Mouse (Mus musculus) E14TG2a.4 (cell line): ENCODE data around the gene Adcy5.

Experiments used
- H3K27me3 ChIP-seq: 2 replicates; pipeline ENCODE4 v1.6.1; 2014; ENCODE audit warnings: low read length, control low read depth; ENCODE audit not compliant: insufficient read depth
- H3K36me3 ChIP-seq: 2 replicates; pipeline ENCODE4 v1.6.1; 2014; ENCODE audit warnings: low read length, control low read depth; ENCODE audit not compliant: insufficient read depth
- H3K4me1 ChIP-seq: replicated peaks from 2 replicates; pipeline ENCODE4 v1.6.1; 2014; ENCODE audit warnings: low read depth, low read length, control low read depth
- H3K4me3 ChIP-seq: replicated peaks from 2 replicates; pipeline ENCODE4 v1.5.1; 2014; ENCODE audit warnings: mild to moderate bottlenecking, low read length
- H3K9me3 ChIP-seq: 2 replicates; pipeline ENCODE4 v1.6.1; 2014; ENCODE audit warnings: low read length, control low read depth
- CTCF ChIP-seq: conservative IDR thresholded peaks from 2 replicates; pipeline ENCODE4 v1.5.1; 2014; ENCODE audit warnings: low read length
- NANOG ChIP-seq: IDR thresholded peaks from 2 replicates; pipeline ENCODE4 v1.6.1; 2014; ENCODE audit warnings: borderline replicate concordance, low read length, mixed read lengths
- POU5F1 ChIP-seq: IDR thresholded peaks from 2 replicates; pipeline ENCODE4 v1.6.1; 2014; ENCODE audit warnings: low read length, borderline replicate concordance

The Adcy5 gene

GRCm38 (mm10) chr16:35164361-35165224, 9.9 kb downstream of the Adcy5 start:
- Histone ChIP-seq H3K36me3 (no peaks in the 10 kb centered on the region), H3K4me3 (no peak overlapping the region), H3K4me1 (peaks cover 21% of the 10 kb centered on the region), H3K9me3 (no peaks in the 10 kb centered on the region), H3K27me3 (peaks cover 64% of the 10 kb centered on the region)
- TF ChIP-seq CTCF = no peak
- TF ChIP-seq POU5F1 = no peak
- no peak for TF ChIP-seq NANOG

- TF ChIP-seq NANOG (no peak), POU5F1 (no peak), CTCF (no peak)
- H3K27me3 ChIP-seq = peaks cover 65% of the 10 kb centered on the region
- no peaks in the 10 kb centered on the region for H3K9me3 ChIP-seq
- no peaks in the 10 kb centered on the region for H3K36me3 ChIP-seq
- no peak overlapping the region for H3K4me3 ChIP-seq
- H3K4me1 ChIP-seq = peaks cover 16% of the 10 kb centered on the region
Measured at GRCm38 (mm10) chr16:35165361-35165760, 10.7 kb downstream of the Adcy5 start.

DNA sequence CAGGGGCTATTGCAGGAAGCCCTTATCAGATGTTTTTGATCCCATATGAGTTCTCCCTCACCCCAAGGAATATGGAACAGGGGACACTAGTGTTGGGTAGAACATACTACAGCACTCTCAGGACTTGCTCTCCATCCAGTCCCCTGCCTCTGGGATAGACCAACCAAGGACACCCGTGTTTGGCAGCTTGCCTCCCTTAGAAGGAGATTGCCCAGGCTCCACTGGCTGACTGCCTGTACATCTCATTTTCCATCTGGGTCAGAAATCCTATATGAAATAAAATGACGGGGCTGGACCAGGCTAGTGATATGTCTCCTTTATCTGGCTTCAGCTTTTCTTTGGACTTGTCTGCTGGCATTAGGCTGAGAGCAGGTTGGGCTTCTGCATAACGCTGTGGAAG, 11.1 kb downstream of the Adcy5 start:
- H3K36me3 ChIP-seq = no peaks in the 10 kb centered on the region
- peaks cover 66% of the 10 kb centered on the region for H3K27me3 ChIP-seq
- TF ChIP-seq POU5F1 (no peak), NANOG (no peak), CTCF (no peak)
- no peaks in the 10 kb centered on the region for H3K9me3 ChIP-seq
- H3K4me1 ChIP-seq = peaks cover 16% of the 10 kb centered on the region
- H3K4me3 ChIP-seq = no peak overlapping the region

- TF ChIP-seq NANOG = no peak
- TF ChIP-seq CTCF = no peak
- TF ChIP-seq POU5F1 = no peak
- Histone ChIP-seq H3K36me3 (no peaks in the 10 kb centered on the region), H3K4me1 (peaks cover 7% of the 10 kb centered on the region), H3K4me3 (no peak overlapping the region), H3K9me3 (no peaks in the 10 kb centered on the region), H3K27me3 (peaks cover 54% of the 10 kb centered on the region)
Measured at GRCm38 (mm10) chr16:35169431-35169830, 14.8 kb downstream of the Adcy5 start.

GRCm38 (mm10) chr16:35172195-35172594, 17.5 kb downstream of the Adcy5 start:
- TF ChIP-seq POU5F1 (no peak), NANOG (no peak), CTCF (no peak)
- Histone ChIP-seq H3K27me3 (peaks cover 42% of the 10 kb centered on the region), H3K9me3 (no peaks in the 10 kb centered on the region), H3K4me1 (no peaks in the 10 kb centered on the region; the same call in 1 of the 2 replicates), H3K36me3 (no peaks in the 10 kb centered on the region), H3K4me3 (no peak overlapping the region)

DNA sequence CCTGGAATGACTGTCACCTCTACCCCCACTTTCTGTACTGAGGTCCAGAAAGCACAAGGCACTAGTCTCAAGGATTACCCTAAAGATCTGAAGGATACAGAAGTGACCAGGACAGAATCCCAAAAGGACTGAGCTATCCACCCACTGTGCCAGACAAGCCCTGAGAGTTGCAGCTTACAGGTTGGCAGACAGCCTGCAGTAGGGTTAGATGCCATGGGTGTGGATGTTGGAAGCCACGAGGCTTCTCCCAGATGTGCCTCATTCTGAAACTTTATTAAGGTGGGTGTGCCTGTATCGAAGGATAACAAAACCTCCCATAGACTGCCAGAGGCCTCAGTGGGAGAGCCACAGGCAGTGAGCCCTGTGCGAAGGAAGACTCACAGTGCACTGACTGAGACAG, 23.8 kb downstream of the Adcy5 start:
- no peak for TF ChIP-seq NANOG
- Histone ChIP-seq H3K27me3 (peaks cover 48% of the 10 kb centered on the region), H3K4me3 (no peak overlapping the region), H3K4me1 (peaks cover 5% of the 10 kb centered on the region), H3K9me3 (no peaks in the 10 kb centered on the region), H3K36me3 (no peaks in the 10 kb centered on the region)

DNA sequence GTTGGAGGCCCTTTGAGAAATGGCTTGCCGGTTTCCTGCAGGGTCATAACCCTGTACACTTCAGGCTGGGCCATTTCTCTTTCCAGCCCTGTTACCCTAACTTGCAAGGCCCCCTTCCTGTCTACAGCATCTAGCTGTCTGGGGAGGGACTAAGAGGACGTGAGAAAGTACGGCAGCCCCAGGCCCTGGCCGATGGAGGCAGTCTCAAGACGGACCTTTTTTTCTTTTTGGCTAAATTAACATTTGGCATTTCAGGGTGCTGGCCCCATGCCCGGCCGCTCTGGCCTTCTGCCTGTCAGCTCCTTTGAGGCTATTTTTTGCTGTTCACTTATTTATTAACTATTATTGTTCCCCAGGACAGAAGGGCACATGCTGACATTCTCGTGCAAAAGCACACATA, 24.4 kb downstream of the Adcy5 start:
- peaks cover 48% of the 10 kb centered on the region for H3K27me3 ChIP-seq
- no peak overlapping the region for H3K4me3 ChIP-seq
- H3K4me1 ChIP-seq = peaks cover 9% of the 10 kb centered on the region
- H3K9me3 ChIP-seq = no peaks in the 10 kb centered on the region
- H3K36me3 ChIP-seq = no peaks in the 10 kb centered on the region
- TF ChIP-seq POU5F1 = no peak
- no peak for TF ChIP-seq NANOG
- TF ChIP-seq CTCF = no peak

DNA sequence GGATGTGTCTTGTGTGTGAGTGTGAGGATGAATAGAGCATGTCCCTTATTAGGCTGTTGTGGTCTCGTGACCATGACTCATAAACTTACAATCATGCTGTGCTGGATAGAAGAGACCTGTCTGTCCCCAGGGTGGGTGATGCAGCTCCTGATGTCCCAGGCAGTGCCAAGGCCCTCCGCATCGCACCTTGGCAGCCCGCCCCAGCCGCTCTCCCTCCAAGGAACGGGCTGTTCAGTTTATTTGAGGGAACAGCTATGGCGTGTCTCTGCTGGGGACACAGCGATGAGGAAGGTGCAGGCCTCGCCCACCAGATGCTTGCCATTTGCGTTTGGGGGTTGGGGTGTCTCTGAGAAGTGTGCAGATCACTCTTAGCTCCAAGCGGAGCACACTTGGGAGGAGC, 28.5 kb downstream of the Adcy5 start:
- peaks cover 39% of the 10 kb centered on the region for H3K27me3 ChIP-seq
- H3K36me3 ChIP-seq = no peaks in the 10 kb centered on the region
- no peak overlapping the region for H3K4me3 ChIP-seq
- H3K9me3 ChIP-seq = no peaks in the 10 kb centered on the region
- H3K4me1 ChIP-seq = peaks cover 9% of the 10 kb centered on the region
- TF ChIP-seq CTCF = no peak
- no peak for TF ChIP-seq NANOG
- TF ChIP-seq POU5F1 = no peak

DNA sequence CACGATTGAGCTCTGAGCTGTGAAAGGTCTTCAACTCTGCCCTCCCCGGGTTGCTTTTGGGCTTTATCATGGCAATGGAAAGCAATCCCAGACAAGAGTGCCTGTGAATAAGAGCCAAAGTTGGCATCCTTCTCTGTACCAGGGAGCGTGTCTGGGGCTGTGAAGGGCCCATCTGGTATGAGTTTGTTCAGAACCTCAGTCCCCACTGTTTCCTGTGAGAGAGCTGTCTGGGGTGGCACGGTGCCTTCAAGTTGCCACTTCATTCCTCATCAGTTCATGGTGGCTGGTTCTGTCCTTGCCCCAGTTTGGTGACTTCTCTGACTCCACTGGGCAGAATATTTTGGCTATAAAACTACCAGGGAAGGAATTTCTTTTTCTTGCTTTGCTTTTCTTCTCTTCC, 33.4 kb downstream of the Adcy5 start:
- H3K4me3 ChIP-seq = no peak overlapping the region
- H3K27me3 ChIP-seq = peaks cover 32% of the 10 kb centered on the region
- no peaks in the 10 kb centered on the region for H3K36me3 ChIP-seq
- TF ChIP-seq NANOG = no peak
- TF ChIP-seq CTCF = no peak
- TF ChIP-seq POU5F1 = no peak
- H3K9me3 ChIP-seq = no peaks in the 10 kb centered on the region
- H3K4me1 ChIP-seq = peaks cover 16% of the 10 kb centered on the region
